Mouse (Mus musculus): ENCODE data around the gene Itga5.

- no peak for TF ChIP-seq EP300 (IDR thresholded peaks at IDR 0.05; ENCODE audit: insufficient read depth, low read depth, low read length)
- TF ChIP-seq CTCF (IDR thresholded peaks at IDR 0.05) = peak; percentile 37
- TF ChIP-seq POLR2A (IDR thresholded peaks at IDR 0.05; ENCODE audit: insufficient read depth, low read depth, low read length) = peak; percentile 87
Observed at GRCm38 (mm10) chr15:103366376-103367149, at the start of gene Itga5.

Data from heart, adult 2 months (tissue).